Mouse (Mus musculus): Measurements from ENCODE around the gene Tmem150a. TPM values are rescaled to one million over a fixed set of nuclear protein-coding genes. Genes with fewer than 3 reads are reported as not detected.
A peak's percentile ranks its signal among the peaks of the same experiment; 100 is the strongest.

Tmem150a gene
- polyA plus RNA-seq, 1 experiment from 2014 or later: 15.3 TPM

- Histone ChIP-seq H3K9ac (replicated peaks; ENCODE audit: low read depth, low read length) (no peak overlapping the region), H3K4me2 (replicated peaks; ENCODE audit: low read depth, low read length) (no peak overlapping the region), H3K4me1 (ENCODE audit: control insufficient read depth, insufficient read depth, low read length) (peaks cover 9% of the 10 kb centered on the region; the same call in 1 of the 2 replicates), H3K27ac (ENCODE audit: low read length) (peak overlapping the region; percentile 4; the same call in 1 of the 2 replicates), H3K27me3 (ENCODE audit: control insufficient read depth, insufficient read depth, low read length) (no peaks in the 10 kb centered on the region), H3K9me3 (ENCODE audit: control insufficient read depth, low read depth, low read length) (no peaks in the 10 kb centered on the region), H3K36me3 (ENCODE audit: control insufficient read depth, insufficient read depth, low read length) (no peaks in the 10 kb centered on the region), H3K4me3 (ENCODE audit: low read depth, low read length) (no peak overlapping the region)
- WGBS: 18% methylated on average over 1 of the region's 1 CpGs
- no peak for ATAC-seq (ENCODE audit: insufficient number of reproducible peaks, insufficient read depth, low FRiP score, low read depth)
These were observed 16.3 kb downstream of the Tmem150a start for GRCm38 (mm10) chr6:72371571-72371970.

GRCm38 (mm10) chr6:72373184-72373583, 17.9 kb downstream of the Tmem150a start:
- Histone ChIP-seq H3K9ac (replicated peaks; ENCODE audit: low read depth, low read length) (no peak overlapping the region), H3K36me3 (ENCODE audit: control insufficient read depth, insufficient read depth, low read length) (no peaks in the 10 kb centered on the region), H3K4me2 (replicated peaks; ENCODE audit: low read depth, low read length) (no peak overlapping the region), H3K4me1 (ENCODE audit: control insufficient read depth, insufficient read depth, low read length) (peaks cover 9% of the 10 kb centered on the region; the same call in 1 of the 2 replicates), H3K4me3 (ENCODE audit: low read depth, low read length) (no peak overlapping the region), H3K27ac (ENCODE audit: low read length) (no peak overlapping the region), H3K27me3 (ENCODE audit: control insufficient read depth, insufficient read depth, low read length) (no peaks in the 10 kb centered on the region), H3K9me3 (ENCODE audit: control insufficient read depth, low read depth, low read length) (no peaks in the 10 kb centered on the region)
- WGBS: 70% methylated on average over 4 of the region's 4 CpGs
- no peak for ATAC-seq (ENCODE audit: insufficient number of reproducible peaks, insufficient read depth, low FRiP score, low read depth)

- no peak overlapping the region for H3K9ac ChIP-seq (replicated peaks; ENCODE audit: low read depth, low read length)
- H3K9me3 ChIP-seq (ENCODE audit: control insufficient read depth, low read depth, low read length): no peaks in the 10 kb centered on the region
- H3K27me3 ChIP-seq (ENCODE audit: control insufficient read depth, insufficient read depth, low read length): no peaks in the 10 kb centered on the region
- ATAC-seq (ENCODE audit: insufficient number of reproducible peaks, insufficient read depth, low FRiP score, low read depth): no peak
- H3K4me2 ChIP-seq (replicated peaks; ENCODE audit: low read depth, low read length): no peak overlapping the region
- H3K27ac ChIP-seq (ENCODE audit: low read length): no peak overlapping the region
- no peaks in the 10 kb centered on the region for H3K36me3 ChIP-seq (ENCODE audit: control insufficient read depth, insufficient read depth, low read length)
- H3K4me1 ChIP-seq (ENCODE audit: control insufficient read depth, insufficient read depth, low read length): peaks cover 9% of the 10 kb centered on the region; the same call in 1 of the 2 replicates
- 54% methylated on average over 7 of the region's 7 CpGs for WGBS
- H3K4me3 ChIP-seq (ENCODE audit: low read depth, low read length): no peak overlapping the region
These were observed 19.0 kb downstream of the Tmem150a start for GRCm38 (mm10) chr6:72374206-72374605.

GRCm38 (mm10) chr6:72374820-72375563, 19.7 kb downstream of the Tmem150a start:
- Histone ChIP-seq H3K27ac (ENCODE audit: low read length) (no peak overlapping the region), H3K4me2 (replicated peaks; ENCODE audit: low read depth, low read length) (no peak overlapping the region), H3K36me3 (ENCODE audit: control insufficient read depth, insufficient read depth, low read length) (no peaks in the 10 kb centered on the region), H3K4me1 (ENCODE audit: control insufficient read depth, insufficient read depth, low read length) (peaks cover 9% of the 10 kb centered on the region; the same call in 1 of the 2 replicates), H3K9ac (replicated peaks; ENCODE audit: low read depth, low read length) (no peak overlapping the region), H3K9me3 (ENCODE audit: control insufficient read depth, low read depth, low read length) (no peaks in the 10 kb centered on the region), H3K4me3 (ENCODE audit: low read depth, low read length) (no peak overlapping the region), H3K27me3 (ENCODE audit: control insufficient read depth, insufficient read depth, low read length) (no peaks in the 10 kb centered on the region)
- 75% methylated on average over 15 of the region's 15 CpGs for WGBS
- ATAC-seq (ENCODE audit: insufficient number of reproducible peaks, insufficient read depth, low FRiP score, low read depth): no peak

GRCm38 (mm10) chr6:72378510-72379234, 23.4 kb downstream of the Tmem150a start:
- no peak overlapping the region; the same call in 1 of the 2 replicates for H3K4me2 ChIP-seq (replicated peaks; ENCODE audit: low read depth, low read length)
- H3K9me3 ChIP-seq (ENCODE audit: control insufficient read depth, low read depth, low read length): no peaks in the 10 kb centered on the region
- 85% methylated on average over 8 of the region's 8 CpGs for WGBS
- no peaks in the 10 kb centered on the region for H3K27me3 ChIP-seq (ENCODE audit: control insufficient read depth, insufficient read depth, low read length)
- no peaks in the 10 kb centered on the region for H3K36me3 ChIP-seq (ENCODE audit: control insufficient read depth, insufficient read depth, low read length)
- H3K4me3 ChIP-seq (ENCODE audit: low read depth, low read length): no peak overlapping the region
- ATAC-seq (ENCODE audit: insufficient number of reproducible peaks, insufficient read depth, low FRiP score, low read depth): no peak
- H3K4me1 ChIP-seq (ENCODE audit: control insufficient read depth, insufficient read depth, low read length): no peaks in the 10 kb centered on the region
- H3K9ac ChIP-seq (replicated peaks; ENCODE audit: low read depth, low read length): no peak overlapping the region
- no peak overlapping the region for H3K27ac ChIP-seq (ENCODE audit: low read length)

- 41% methylated on average over 7 of the region's 7 CpGs for WGBS
- ATAC-seq (ENCODE audit: insufficient number of reproducible peaks, insufficient read depth, low FRiP score, low read depth): peak; percentile 15; the same call in 1 of the 2 replicates
- Histone ChIP-seq H3K27ac (ENCODE audit: low read length) (peak overlapping the region; percentile 11; the same call in 1 of the 2 replicates), H3K4me3 (ENCODE audit: low read depth, low read length) (peak overlapping the region; percentile 52), H3K9ac (replicated peaks; ENCODE audit: low read depth, low read length) (peak overlapping the region; percentile 36; the same call in 1 of the 2 replicates), H3K4me2 (replicated peaks; ENCODE audit: low read depth, low read length) (peak overlapping the region; percentile 68), H3K4me1 (ENCODE audit: control insufficient read depth, insufficient read depth, low read length) (no peaks in the 10 kb centered on the region), H3K27me3 (ENCODE audit: control insufficient read depth, insufficient read depth, low read length) (no peaks in the 10 kb centered on the region), H3K36me3 (ENCODE audit: control insufficient read depth, insufficient read depth, low read length) (no peaks in the 10 kb centered on the region), H3K9me3 (ENCODE audit: control insufficient read depth, low read depth, low read length) (no peaks in the 10 kb centered on the region)
These were observed 24.3 kb downstream of the Tmem150a start for GRCm38 (mm10) chr6:72379377-72380130.

- H3K4me3 ChIP-seq (ENCODE audit: low read depth, low read length): peak within 1 kb of the TSS; percentile 52
- peak within 1 kb of the TSS; percentile 68 for H3K4me2 ChIP-seq (replicated peaks; ENCODE audit: low read depth, low read length)
- 4% methylated on average over 45 of the region's 49 CpGs for WGBS
- no peaks in the 10 kb centered on the region for H3K4me1 ChIP-seq (ENCODE audit: control insufficient read depth, insufficient read depth, low read length)
- H3K27ac ChIP-seq (ENCODE audit: low read length): peak within 1 kb of the TSS; percentile 11; the same call in 1 of the 2 replicates
- H3K27me3 ChIP-seq (ENCODE audit: control insufficient read depth, insufficient read depth, low read length): no peaks in the 10 kb centered on the region
- peaks cover 5% of the 10 kb centered on the region; the same call in 1 of the 2 replicates for H3K36me3 ChIP-seq (ENCODE audit: control insufficient read depth, insufficient read depth, low read length)
- H3K9ac ChIP-seq (replicated peaks; ENCODE audit: low read depth, low read length): peak within 1 kb of the TSS; percentile 36; the same call in 1 of the 2 replicates
- no peaks in the 10 kb centered on the region for H3K9me3 ChIP-seq (ENCODE audit: control insufficient read depth, low read depth, low read length)
- peak; percentile 79; the same call in 1 of the 2 replicates for ATAC-seq (ENCODE audit: insufficient number of reproducible peaks, insufficient read depth, low FRiP score, low read depth)
These were observed 25.0 kb downstream of the Tmem150a start, which contains the start of gene Vamp5 for GRCm38 (mm10) chr6:72380131-72380770. Vamp5 (minus strand) TSS chr6:72380468.
